Mouse (Mus musculus) thymus, postnatal 36 days (tissue): Measurements from ENCODE around the gene Mfsd13b.

Experiments
- DNase-seq, 2 experiments: peaks; one replicate each; pipeline ENCODE4 v3.0.0; 2022; ENCODE audit warnings: mixed read lengths in 2 of 2

The Mfsd13b gene

GRCm38 (mm10) chr7:121045671-121046453 is 63.6 kb downstream of the Mfsd13b start:
- no peak for DNase-seq

- no peak for DNase-seq
Measured at GRCm38 (mm10) chr7:121047624-121048023, 65.3 kb downstream of the Mfsd13b start.

GRCm38 (mm10) chr7:121053071-121053470 is 70.8 kb downstream of the Mfsd13b start:
- no peak for DNase-seq

GRCm38 (mm10) chr7:121059477-121060218 is 77.3 kb downstream of the Mfsd13b start:
- DNase-seq = peak in 1 of 2 experiments; percentile 12

GRCm38 (mm10) chr7:121064309-121064708 is 82.0 kb downstream of the Mfsd13b start:
- DNase-seq = peak in 1 of 2 experiments; percentile 24
